Mouse (Mus musculus) heart, embryonic 10.5 days (tissue): ENCODE measurements at regions not wholly inside any gene's neighbourhood (a gene's known extent, or its start where the extent isn't known, plus 50 kb on each side); places are given as distances from the start of the nearest gene placed in this dataset.

ENCODE experiments used
- DNase-seq: peaks from one replicate; pipeline ENCODE4 v3.0.0-alpha.2; 2017; ENCODE audit warnings: low spot score
- H3K27ac ChIP-seq: fragments of 300-500 bp; sonication (generic); 2 replicates; pipeline ENCODE4 v1.5.1; 2016; ENCODE audit warnings: mild to moderate bottlenecking
- H3K27me3 ChIP-seq: fragments of 300-500 bp; sonication (generic); 2 replicates; pipeline ENCODE4 v1.6.1; 2016; ENCODE audit warnings: mild to moderate bottlenecking; ENCODE audit not compliant: poor library complexity, insufficient read depth, severe bottlenecking
- H3K36me3 ChIP-seq: fragments of 300-500 bp; sonication (generic); 2 replicates; pipeline ENCODE4 v1.6.1; 2016; ENCODE audit warnings: mild to moderate bottlenecking, moderate library complexity
- H3K4me1 ChIP-seq: fragments of 300-500 bp; sonication (generic); 2 replicates; pipeline ENCODE4 v1.6.1; 2016; ENCODE audit warnings: mild to moderate bottlenecking
- H3K4me3 ChIP-seq: fragments of 300-500 bp; sonication (generic); 2 replicates; pipeline ENCODE4 v1.5.1; 2016; ENCODE audit warnings: mild to moderate bottlenecking, moderate library complexity
- H3K9me3 ChIP-seq: fragments of 300-500 bp; sonication (generic); 2 replicates; pipeline ENCODE4 v1.6.1; 2016; ENCODE audit warnings: mild to moderate bottlenecking, moderate library complexity
- WGBS: fragments of 180-500 bp; shearing (Covaris S2); methylation state at CpG from one replicate; pipeline ENCODE4 v1.1.7; 2016; 5-methylcytosine and 5-hydroxymethylcytosine counted together

DNA sequence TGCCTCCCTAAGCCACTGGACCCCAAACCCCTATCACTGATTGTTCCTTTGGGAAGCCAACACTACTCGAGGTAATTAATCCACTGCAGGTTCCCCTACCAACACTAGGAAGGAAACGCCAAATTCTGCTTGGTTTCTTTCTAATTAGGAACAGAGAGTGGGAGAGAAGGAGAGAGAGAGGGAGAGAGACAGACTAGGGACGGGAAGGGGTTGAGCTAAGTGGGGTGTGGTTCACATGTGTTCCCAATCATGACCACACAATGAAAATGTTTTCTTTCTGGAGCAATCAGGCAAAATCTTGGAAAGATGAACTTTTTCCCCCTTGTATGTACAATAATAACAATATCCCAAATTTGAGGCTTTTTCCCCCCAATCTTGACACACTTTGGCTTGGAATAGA lies 619.3 kb downstream of the Gm826 start:
- Histone ChIP-seq H3K27me3 (no peaks in the 10 kb centered on the region), H3K27ac (no peak overlapping the region), H3K4me3 (no peak overlapping the region), H3K36me3 (no peaks in the 10 kb centered on the region), H3K4me1 (no peaks in the 10 kb centered on the region), H3K9me3 (no peaks in the 10 kb centered on the region)
- no peak for DNase-seq
- WGBS: 54% methylated on average over 3 of the region's 3 CpGs

DNA sequence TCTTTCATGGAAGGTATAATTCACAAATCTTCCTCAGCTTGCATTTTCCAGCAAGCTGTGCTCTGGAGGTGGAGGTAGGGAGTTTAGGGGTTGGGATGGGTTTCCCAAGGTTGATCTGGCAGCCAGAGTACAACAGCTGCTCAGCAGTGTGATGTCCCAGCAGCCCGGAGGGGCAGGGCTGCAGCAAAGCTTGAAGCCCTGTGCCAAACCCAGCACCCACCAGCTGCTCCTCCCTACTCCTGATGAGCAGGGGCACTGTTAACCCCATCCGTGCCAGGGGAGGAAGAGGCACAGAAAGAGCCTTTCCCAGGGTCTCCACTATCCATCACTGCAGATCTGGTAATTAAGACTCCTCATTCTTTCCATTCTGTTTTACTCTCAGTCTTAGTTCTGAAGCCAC lies 615.2 kb downstream of the Gm826 start:
- Histone ChIP-seq H3K4me3 (no peak overlapping the region), H3K36me3 (no peaks in the 10 kb centered on the region), H3K27ac (no peak overlapping the region), H3K4me1 (no peaks in the 10 kb centered on the region), H3K9me3 (no peaks in the 10 kb centered on the region), H3K27me3 (no peaks in the 10 kb centered on the region)
- DNase-seq: no peak
- WGBS: 53% methylated on average over 2 of the region's 2 CpGs

DNA sequence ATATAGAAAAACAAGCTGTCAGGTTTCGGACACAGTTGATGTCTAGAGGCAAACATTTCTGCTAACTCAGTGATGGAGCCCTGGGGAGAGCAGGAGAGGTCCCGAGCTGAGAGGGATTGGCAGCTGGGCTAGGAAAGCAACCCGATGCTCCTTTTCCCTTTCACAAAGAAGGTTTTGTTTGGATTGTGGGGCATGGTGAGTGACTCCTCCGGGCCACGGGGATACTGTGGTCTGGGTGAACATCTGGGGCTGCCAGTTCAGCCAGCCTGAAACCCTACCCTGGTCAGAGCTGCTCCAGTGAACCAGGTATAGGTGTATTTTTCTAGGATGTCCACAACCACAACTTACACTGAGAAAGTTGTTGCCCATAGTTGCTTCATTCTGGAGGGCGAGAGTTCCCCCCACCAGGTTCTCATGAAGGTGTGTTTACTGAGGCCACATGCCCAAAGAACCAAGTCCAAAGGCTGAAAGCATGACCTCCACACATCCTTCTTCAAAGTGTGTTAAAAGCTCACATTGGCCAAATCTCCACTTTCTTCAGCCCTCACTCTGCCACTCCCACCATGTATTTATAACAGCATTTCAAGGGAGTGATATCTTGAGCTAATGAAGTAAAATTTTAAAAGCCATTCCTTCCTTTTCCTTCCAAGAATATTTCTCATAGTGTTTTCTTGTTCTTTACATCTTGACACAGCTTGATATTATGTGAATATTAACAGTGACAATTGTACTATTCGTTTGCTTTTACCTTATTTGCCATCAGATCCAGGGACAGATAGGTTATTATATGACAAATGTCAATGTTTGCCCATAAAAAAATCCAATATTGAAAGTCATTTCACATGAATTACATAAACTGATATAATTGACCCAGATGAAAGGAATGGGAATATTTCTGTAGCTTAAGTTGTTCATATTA lies 608.5 kb downstream of the Gm826 start:
- H3K27ac ChIP-seq: no peak overlapping the region
- 42% methylated on average over 7 of the region's 7 CpGs for WGBS

DNA sequence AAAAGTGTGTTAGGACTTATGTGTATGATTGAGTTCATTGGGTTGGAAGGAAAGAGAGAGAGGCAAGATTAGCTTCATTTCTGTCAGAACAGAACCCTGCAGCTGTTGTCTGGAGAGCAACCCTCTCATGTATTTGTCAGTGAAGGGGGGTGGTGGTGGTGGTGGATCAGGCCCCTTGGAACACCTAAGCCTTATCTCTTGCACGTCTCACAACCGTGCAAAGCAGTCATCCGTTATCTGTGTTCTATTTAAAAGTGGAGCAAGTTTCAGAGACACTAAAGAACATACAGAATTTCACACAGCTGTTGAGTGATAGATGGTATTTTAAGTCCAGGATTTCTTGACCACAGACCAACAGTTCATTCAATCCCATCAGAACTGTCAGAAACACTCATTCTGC lies 604.7 kb downstream of the Gm826 start:
- H3K27ac ChIP-seq: no peak overlapping the region
- no peaks in the 10 kb centered on the region for H3K36me3 ChIP-seq
- peaks cover 30% of the 10 kb centered on the region for H3K4me1 ChIP-seq
- H3K4me3 ChIP-seq: no peak overlapping the region
- no peaks in the 10 kb centered on the region for H3K9me3 ChIP-seq
- DNase-seq: no peak
- WGBS: 32% methylated on average over 3 of the region's 3 CpGs
- no peaks in the 10 kb centered on the region for H3K27me3 ChIP-seq

More for the DNA sequence above, 608.5 kb downstream of the Gm826 start:
- H3K4me1 ChIP-seq: peaks cover 12% of the 10 kb centered on the region
- no peaks in the 10 kb centered on the region for H3K27me3 ChIP-seq
- no peaks in the 10 kb centered on the region for H3K36me3 ChIP-seq
- no peak for DNase-seq
- H3K4me3 ChIP-seq: no peak overlapping the region
- no peaks in the 10 kb centered on the region for H3K9me3 ChIP-seq

DNA sequence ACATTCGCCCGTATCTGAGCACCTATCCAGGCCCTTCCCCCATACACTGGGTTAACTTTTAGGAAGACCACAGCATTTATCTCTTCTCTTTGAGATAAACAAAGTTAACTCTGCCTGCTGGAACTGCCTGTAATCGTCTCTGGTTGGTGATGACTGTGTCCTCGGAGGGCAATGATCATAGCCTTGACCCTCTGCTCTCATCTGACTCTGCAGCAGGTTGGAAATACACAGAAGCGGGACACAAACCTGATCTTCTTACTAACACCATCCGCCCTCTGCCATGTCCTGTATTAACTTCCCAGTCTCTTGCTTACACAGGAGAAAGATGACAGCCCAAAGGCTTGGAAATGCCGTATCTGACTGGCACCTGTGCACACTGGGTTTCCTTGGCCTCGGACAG lies 603.7 kb downstream of the Gm826 start:
- Histone ChIP-seq H3K4me3 (no peak overlapping the region), H3K36me3 (no peaks in the 10 kb centered on the region), H3K27ac (0 out of 2 replicates have a peak overlapping the region, but pooled peaks have one; percentile 22), H3K9me3 (no peaks in the 10 kb centered on the region), H3K4me1 (peaks cover 30% of the 10 kb centered on the region), H3K27me3 (no peaks in the 10 kb centered on the region)
- no peak for DNase-seq
- WGBS: 60% methylated on average over 8 of the region's 8 CpGs

DNA sequence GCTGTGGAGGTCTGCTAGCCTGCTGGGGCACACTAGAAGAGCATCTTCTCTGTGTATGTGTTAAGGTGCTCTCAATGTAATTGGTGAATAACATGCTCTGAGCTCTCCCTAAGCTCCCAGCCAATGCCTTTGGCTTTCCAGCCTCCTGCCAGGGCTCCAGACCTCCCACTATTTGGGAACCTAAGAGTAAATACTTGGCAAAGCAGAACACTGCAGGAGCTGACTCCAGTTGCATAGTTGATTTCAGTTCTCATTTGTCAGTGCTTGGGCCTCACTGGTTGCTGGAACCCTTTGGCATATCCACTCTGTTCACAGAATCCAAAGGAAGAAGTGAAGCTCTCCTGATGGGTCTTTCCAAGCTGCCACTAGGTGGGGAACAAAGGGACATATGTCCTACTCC lies 602.7 kb downstream of the Gm826 start:
- no peak for DNase-seq
- H3K27ac ChIP-seq: no peak overlapping the region
- no peaks in the 10 kb centered on the region for H3K27me3 ChIP-seq
- no peaks in the 10 kb centered on the region for H3K9me3 ChIP-seq
- no peaks in the 10 kb centered on the region for H3K36me3 ChIP-seq
- peaks cover 30% of the 10 kb centered on the region for H3K4me1 ChIP-seq
- H3K4me3 ChIP-seq: no peak overlapping the region

DNA sequence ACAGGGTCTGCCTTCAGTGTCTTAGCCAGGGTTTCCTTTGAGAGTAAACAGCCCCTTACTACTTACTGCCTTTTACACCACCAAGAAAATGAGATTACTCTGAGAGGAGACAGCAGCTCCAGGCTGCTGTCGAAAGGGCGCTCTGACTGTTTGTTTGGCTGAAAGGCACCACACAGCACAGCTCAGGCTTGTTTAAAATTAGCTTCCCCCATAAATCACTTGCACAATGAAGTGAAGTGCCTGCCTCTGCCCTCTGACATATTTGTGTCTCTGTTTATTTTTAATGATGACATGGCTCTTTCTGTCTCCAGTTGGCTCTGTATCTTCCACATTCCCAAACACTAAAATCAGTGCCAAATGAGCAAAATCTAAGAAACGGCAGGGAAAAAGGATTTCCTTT lies 601.5 kb downstream of the Gm826 start:
- Histone ChIP-seq H3K27me3 (no peaks in the 10 kb centered on the region), H3K36me3 (no peaks in the 10 kb centered on the region), H3K9me3 (no peaks in the 10 kb centered on the region), H3K27ac (peak overlapping the region; percentile 81), H3K4me3 (no peak overlapping the region), H3K4me1 (peaks cover 30% of the 10 kb centered on the region)
- no peak for DNase-seq
- 25% methylated on average over 3 of the region's 3 CpGs for WGBS

DNA sequence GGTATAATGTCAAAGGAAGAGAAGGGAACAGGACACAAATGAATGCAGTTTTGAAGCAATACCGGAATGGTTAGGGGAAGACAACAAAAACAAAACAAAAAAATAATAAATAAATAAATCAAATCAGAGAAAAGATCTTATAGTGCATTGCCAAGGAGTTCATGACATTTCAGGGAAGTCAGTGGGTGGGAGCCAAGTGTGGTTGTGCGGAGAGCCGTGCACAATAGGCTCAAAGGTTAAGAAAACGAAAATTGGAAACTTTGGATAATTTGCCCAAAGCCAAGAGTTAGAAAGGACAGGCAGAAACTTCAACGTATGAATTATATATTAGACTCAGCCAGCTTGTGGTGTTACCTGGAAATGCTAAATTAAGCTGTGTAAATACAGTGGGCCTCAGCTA lies 599.4 kb downstream of the Gm826 start:
- peaks cover 26% of the 10 kb centered on the region for H3K4me1 ChIP-seq
- 79% methylated on average over 5 of the region's 5 CpGs for WGBS
- no peaks in the 10 kb centered on the region for H3K9me3 ChIP-seq
- H3K4me3 ChIP-seq: no peak overlapping the region
- DNase-seq: no peak
- H3K27ac ChIP-seq: no peak overlapping the region
- no peaks in the 10 kb centered on the region for H3K36me3 ChIP-seq
- H3K27me3 ChIP-seq: no peaks in the 10 kb centered on the region

DNA sequence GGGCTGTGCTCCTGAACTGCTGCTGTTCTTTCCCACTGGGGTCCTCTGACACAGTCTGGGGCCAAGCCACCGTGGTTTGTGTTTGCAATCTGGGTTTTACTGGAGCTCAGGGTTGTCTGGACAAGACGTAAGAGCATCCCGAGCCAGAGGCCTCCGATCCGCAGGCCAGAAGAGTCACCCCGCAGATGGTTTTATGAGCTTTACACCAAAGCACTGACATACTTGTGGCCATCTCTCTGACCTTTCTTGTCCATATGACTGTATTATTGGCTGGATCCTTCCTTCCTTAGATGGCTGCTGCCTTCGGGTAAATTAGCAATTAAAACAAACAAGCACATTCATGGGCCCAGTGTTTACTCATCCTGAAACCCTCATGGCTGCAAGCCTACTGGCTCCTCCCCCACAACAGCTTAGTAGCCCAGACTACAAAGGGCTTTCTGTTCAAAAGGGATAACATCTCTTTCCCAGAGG lies 578.4 kb downstream of the Gm826 start:
- H3K27ac ChIP-seq: no peak overlapping the region
- WGBS: 57% methylated on average over 7 of the region's 7 CpGs
- no peak for DNase-seq
- no peaks in the 10 kb centered on the region for H3K27me3 ChIP-seq
- no peaks in the 10 kb centered on the region for H3K36me3 ChIP-seq
- H3K9me3 ChIP-seq: no peaks in the 10 kb centered on the region
- no peaks in the 10 kb centered on the region for H3K4me1 ChIP-seq
- H3K4me3 ChIP-seq: no peak overlapping the region

DNA sequence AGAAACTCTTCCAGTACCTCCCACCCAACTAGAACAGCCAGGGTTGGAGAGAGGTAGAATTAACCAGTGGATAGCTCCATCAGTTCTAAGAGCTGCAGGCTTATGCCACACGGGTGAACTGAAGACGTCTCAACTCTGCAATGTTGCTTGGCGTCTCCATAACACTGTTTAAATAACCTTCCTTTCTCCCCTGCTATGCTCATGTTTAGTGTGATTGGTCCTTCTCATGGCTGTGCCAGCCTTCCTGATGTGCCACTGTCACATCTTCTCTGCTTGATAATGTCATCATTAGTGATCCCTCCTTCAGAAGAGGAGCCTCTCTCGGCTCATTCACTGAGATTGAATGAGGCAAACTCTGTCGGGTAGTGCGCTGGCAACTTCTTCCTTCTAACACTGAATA lies 573.2 kb downstream of the Gm826 start:
- Histone ChIP-seq H3K4me3 (no peak overlapping the region), H3K9me3 (no peaks in the 10 kb centered on the region), H3K4me1 (no peaks in the 10 kb centered on the region), H3K27me3 (no peaks in the 10 kb centered on the region), H3K36me3 (no peaks in the 10 kb centered on the region), H3K27ac (no peak overlapping the region)
- WGBS: 85% methylated on average over 6 of the region's 6 CpGs
- DNase-seq: no peak

DNA sequence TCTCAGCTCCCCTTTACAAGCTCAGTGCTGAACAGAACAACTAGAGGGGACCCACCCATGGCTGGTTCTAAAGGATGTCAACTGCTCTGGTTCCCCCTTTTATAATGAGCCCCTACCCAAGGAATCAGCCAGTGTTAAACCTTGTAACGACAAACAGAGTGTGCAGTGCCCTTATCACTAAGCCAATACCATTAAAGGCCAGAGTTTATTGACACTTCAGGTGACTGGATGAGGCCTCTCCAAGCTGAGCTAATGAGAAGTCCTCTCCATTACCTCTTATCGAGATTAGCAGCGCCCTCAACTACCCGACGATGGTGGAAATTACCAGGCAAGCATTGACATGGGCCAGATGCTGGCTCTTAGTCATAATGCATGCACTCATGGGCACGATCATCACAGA lies 570.8 kb downstream of the Gm826 start:
- no peak overlapping the region for H3K27ac ChIP-seq
- H3K36me3 ChIP-seq: no peaks in the 10 kb centered on the region
- no peaks in the 10 kb centered on the region for H3K27me3 ChIP-seq
- no peaks in the 10 kb centered on the region for H3K4me1 ChIP-seq
- WGBS: 36% methylated on average over 6 of the region's 6 CpGs
- H3K9me3 ChIP-seq: no peaks in the 10 kb centered on the region
- DNase-seq: no peak
- H3K4me3 ChIP-seq: no peak overlapping the region
